Mouse (Mus musculus): ENCODE data around the gene Prps2. TPM values are rescaled to one million over a fixed set of nuclear protein-coding genes. Genes with fewer than 3 reads are reported as not detected.

Gene Prps2
- polyA plus RNA-seq, 1 experiment from 2014 or later = 15.8 TPM

DNA sequence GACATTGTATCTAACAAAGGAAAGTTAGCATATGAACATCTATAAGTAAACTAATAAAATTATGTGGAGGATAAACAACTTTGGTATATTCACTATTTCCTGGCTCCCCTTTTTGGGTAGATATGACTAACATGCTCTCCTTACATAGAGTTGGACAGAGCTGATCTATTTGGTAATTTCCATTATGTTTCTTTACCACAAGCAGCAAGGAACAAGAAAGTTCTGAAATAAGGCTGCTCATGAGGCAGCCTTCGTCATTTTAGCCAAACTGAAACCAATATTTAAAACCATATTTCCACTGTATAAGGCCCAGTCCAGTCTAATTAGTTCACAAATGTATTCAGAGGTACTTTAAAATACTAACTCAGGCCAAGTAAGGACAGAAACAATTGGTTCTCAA is 36.1 kb downstream of the Prps2 start:
- 0 out of 2 replicates have a peak, but pooled peaks cover 3% of the 10 kb centered on the region for H3K36me3 ChIP-seq
- H3K27ac ChIP-seq = no peak overlapping the region
- H3K4me3 ChIP-seq = no peak overlapping the region
- H3K27me3 ChIP-seq (replicated peaks) = no peaks in the 10 kb centered on the region
- no peak overlapping the region for H3K9ac ChIP-seq
- no peak overlapping the region for H3K4me2 ChIP-seq
- no peak for ATAC-seq
- no peaks in the 10 kb centered on the region for H3K9me3 ChIP-seq (replicated peaks)
- H3K4me1 ChIP-seq = no peaks in the 10 kb centered on the region
- 75% methylated on average over 1 of the region's 1 CpGs for WGBS (ENCODE audit: insufficient replicate concordance)

DNA sequence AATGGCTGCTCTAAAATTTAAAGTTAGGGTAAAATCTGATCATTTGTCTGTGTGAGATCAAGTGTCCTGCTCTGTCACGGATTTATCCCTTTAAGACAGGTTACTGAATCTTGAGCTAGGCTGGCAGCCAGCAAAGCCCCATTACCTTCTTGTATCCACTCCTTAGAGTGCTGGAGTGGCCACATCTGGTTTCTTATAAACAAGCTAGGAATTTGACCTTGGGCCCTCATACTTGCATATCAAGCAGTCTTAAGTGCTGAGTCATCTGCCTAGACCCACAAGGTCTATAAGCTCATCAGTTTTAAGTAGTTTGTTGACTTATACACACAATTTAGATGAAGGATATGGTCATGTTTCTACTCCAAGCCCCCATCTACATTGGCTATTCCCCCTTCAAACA is 38.2 kb downstream of the Prps2 start:
- no peak for ATAC-seq
- H3K4me1 ChIP-seq = no peaks in the 10 kb centered on the region
- no peaks in the 10 kb centered on the region for H3K27me3 ChIP-seq (replicated peaks)
- no peak overlapping the region for H3K4me3 ChIP-seq
- H3K9me3 ChIP-seq (replicated peaks) = no peaks in the 10 kb centered on the region
- no peaks in the 10 kb centered on the region for H3K36me3 ChIP-seq
- WGBS (ENCODE audit: insufficient replicate concordance) = 59% methylated on average over 1 of the region's 1 CpGs
- H3K27ac ChIP-seq = no peak overlapping the region
- no peak overlapping the region for H3K4me2 ChIP-seq
- H3K9ac ChIP-seq = no peak overlapping the region

DNA sequence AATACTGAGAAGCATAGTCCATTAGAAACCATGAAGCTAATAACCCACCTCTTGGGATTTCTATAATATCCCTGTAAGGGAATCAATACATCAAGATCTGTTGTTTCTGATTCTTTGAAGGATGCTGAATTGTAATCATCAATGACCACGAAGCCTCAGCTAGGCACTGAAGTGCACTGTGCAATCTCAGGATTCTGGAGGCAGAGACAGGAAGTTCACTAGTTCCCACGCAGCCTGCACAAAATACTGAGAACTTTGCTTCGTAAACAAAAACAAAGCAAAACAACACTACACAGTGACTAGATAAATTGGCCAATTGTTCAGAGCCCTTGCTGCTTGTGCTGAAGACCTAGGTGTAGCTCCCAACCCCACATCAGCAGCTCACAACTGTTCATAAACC is 40.7 kb downstream of the Prps2 start:
- Histone ChIP-seq H3K27ac (no peak overlapping the region), H3K36me3 (no peaks in the 10 kb centered on the region), H3K4me2 (no peak overlapping the region), H3K4me1 (no peaks in the 10 kb centered on the region), H3K27me3 (replicated peaks) (no peaks in the 10 kb centered on the region), H3K4me3 (no peak overlapping the region), H3K9ac (no peak overlapping the region), H3K9me3 (replicated peaks) (no peaks in the 10 kb centered on the region)
- ATAC-seq = no peak
- WGBS (ENCODE audit: insufficient replicate concordance) = 63% methylated on average over 3 of the region's 3 CpGs

DNA sequence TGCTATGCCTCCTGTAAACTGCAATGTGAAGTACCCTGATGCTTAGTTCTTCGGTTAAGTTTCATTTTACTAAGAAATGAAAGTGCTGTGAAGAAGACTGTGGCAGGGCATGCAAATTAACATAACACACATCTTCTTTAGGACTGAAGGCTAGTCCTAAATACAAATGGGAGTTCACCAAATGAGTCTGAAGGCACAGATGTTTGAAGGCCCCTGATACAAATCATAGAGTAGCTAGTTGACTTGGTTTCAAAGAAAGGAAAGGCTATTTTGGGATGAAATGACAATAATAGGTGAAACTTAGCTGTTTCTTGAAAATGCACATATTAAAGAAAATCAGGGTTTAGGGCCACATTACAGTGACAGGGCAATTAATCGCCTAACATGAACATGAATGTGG is 42.4 kb downstream of the Prps2 start:
- Histone ChIP-seq H3K9me3 (replicated peaks) (no peaks in the 10 kb centered on the region), H3K36me3 (no peaks in the 10 kb centered on the region), H3K4me3 (no peak overlapping the region), H3K4me1 (no peaks in the 10 kb centered on the region), H3K27ac (no peak overlapping the region), H3K9ac (no peak overlapping the region), H3K4me2 (no peak overlapping the region), H3K27me3 (replicated peaks) (no peaks in the 10 kb centered on the region)
- no peak for ATAC-seq
- 77% methylated on average over 2 of the region's 2 CpGs for WGBS (ENCODE audit: insufficient replicate concordance)

DNA sequence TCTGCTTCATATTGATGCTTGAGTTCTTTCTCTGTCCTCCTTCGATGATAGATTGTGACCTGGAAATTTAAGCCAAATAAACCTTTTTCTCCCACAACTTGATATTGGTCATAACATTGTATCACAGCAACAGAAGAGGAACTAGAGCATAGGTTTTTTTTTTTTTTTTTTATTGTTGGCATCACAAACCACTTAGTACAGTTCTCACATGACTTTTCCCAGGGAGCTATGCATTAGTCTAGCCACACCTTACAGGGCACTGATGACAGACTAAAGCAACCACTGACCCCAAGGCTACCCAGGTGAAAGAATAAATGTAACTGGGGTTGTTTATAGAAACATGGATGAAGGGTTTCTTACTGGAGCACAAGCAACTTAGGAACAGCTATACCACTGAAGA is 44.6 kb downstream of the Prps2 start:
- H3K4me1 ChIP-seq = 0 out of 2 replicates have a peak, but pooled peaks cover 2% of the 10 kb centered on the region
- no peak for ATAC-seq
- no peak overlapping the region for H3K27ac ChIP-seq
- H3K36me3 ChIP-seq = no peaks in the 10 kb centered on the region
- no peaks in the 10 kb centered on the region for H3K9me3 ChIP-seq (replicated peaks)
- no peak overlapping the region for H3K9ac ChIP-seq
- no peaks in the 10 kb centered on the region for H3K27me3 ChIP-seq (replicated peaks)
- no peak overlapping the region for H3K4me2 ChIP-seq
- 80% methylated on average over 1 of the region's 1 CpGs for WGBS (ENCODE audit: insufficient replicate concordance)
- no peak overlapping the region for H3K4me3 ChIP-seq

DNA sequence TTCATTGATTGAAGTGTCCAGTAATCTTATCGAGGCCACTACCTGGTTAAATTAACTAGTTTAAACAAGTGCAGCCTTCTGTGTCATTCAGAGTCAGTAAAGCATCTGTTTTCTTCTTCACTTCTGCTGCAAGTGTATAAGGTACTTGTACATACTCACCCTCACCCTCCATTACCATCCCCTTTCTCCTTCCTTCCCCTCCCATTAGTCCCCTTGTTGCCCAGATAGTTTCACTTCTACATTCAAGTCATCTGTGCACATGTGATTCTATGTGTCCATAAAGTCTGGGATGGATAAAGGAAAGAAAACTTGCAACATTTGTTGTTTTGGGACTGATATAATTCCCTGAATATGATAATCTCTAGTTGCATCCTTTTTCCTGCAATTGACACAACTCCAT is 48.0 kb downstream of the Prps2 start:
- Histone ChIP-seq H3K9ac (no peak overlapping the region), H3K27ac (no peak overlapping the region)

DNA sequence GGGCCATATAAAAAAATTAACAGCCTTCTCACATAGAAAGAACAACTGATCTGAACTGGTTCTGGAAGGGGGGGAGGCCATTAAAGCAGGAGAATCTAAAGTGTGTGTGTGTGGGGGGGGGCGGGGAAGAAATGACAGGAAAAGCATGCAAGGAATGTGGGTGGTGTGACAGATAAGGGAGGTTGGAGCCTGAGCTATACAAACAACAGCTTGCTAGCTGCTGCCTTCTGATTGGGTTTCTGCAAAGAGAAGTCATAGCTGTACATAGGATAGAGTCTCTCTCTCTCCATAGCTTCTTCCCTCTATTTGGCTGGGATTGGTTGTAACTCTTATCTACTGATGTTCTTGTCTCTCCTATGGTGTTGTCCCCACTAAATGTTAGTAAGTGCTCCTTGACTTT is 49.9 kb downstream of the Prps2 start:
- 0 out of 2 replicates have a peak, but pooled peaks cover 7% of the 10 kb centered on the region for H3K4me1 ChIP-seq
- no peak overlapping the region for H3K27ac ChIP-seq
- H3K9me3 ChIP-seq (replicated peaks) = no peaks in the 10 kb centered on the region
- WGBS (ENCODE audit: insufficient replicate concordance) = 40% methylated on average over 1 of the region's 1 CpGs
- no peak overlapping the region for H3K4me2 ChIP-seq
- H3K27me3 ChIP-seq (replicated peaks) = 0 out of 2 replicates have a peak, but pooled peaks cover 4% of the 10 kb centered on the region
- peak; percentile 69 for ATAC-seq
- no peak overlapping the region for H3K9ac ChIP-seq
- no peaks in the 10 kb centered on the region for H3K36me3 ChIP-seq
- no peak overlapping the region for H3K4me3 ChIP-seq

More for the DNA sequence above, 48.0 kb downstream of the Prps2 start:
- H3K4me2 ChIP-seq = no peak overlapping the region
- no peaks in the 10 kb centered on the region for H3K27me3 ChIP-seq (replicated peaks)
- 81% methylated on average over 1 of the region's 1 CpGs for WGBS (ENCODE audit: insufficient replicate concordance)
- H3K4me1 ChIP-seq = 0 out of 2 replicates have a peak, but pooled peaks cover 7% of the 10 kb centered on the region
- no peaks in the 10 kb centered on the region for H3K36me3 ChIP-seq
- no peak overlapping the region for H3K4me3 ChIP-seq
- no peak for ATAC-seq
- H3K9me3 ChIP-seq (replicated peaks) = no peaks in the 10 kb centered on the region

DNA sequence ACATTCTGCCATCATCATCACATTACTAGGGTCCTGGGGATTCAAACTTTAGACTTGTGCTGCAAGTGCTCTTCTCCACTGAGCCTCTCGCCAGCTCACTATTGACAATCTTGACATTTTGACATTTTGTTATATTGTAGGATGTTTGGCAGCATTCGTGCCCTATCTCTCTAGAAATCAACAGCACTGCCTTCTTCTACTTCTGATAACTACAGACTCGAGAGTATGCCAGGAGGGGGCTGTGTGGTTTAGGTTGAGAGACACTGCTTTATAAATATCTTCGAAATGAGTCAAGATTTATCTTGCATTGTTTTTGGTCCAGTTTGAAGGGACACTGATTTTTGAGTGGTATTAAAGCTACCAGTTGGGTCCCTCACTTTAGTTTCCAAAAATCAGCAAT is 51.6 kb downstream of the Prps2 start:
- H3K36me3 ChIP-seq = no peaks in the 10 kb centered on the region
- H3K27me3 ChIP-seq (replicated peaks) = 0 out of 2 replicates have a peak, but pooled peaks cover 4% of the 10 kb centered on the region
- H3K4me1 ChIP-seq = 0 out of 2 replicates have a peak, but pooled peaks cover 7% of the 10 kb centered on the region
- no peak overlapping the region for H3K4me3 ChIP-seq
- no peak overlapping the region for H3K9ac ChIP-seq
- no peak for ATAC-seq
- H3K27ac ChIP-seq = no peak overlapping the region
- WGBS (ENCODE audit: insufficient replicate concordance) = 57% methylated on average over 4 of the region's 4 CpGs
- no peaks in the 10 kb centered on the region for H3K9me3 ChIP-seq (replicated peaks)
- H3K4me2 ChIP-seq = no peak overlapping the region

DNA sequence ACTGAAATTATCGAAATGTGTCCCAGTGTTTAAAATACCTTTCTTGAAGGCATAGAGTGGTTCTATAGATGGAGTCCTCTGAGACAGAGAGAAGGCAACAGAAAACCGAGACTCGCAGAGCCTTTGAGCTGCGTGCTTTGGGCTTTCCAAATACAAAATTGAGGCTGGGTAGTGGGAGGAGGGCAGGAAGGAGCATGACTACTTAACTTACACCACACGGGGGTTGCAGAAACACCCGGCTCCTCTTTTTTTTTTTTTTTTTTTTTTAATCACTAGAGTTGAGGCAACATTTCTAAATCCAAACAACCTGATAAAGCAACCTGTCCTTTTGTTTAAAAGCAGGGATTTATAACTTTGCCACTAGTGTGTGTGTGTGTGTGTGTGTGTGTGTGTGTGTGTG is 52.1 kb downstream of the Prps2 start, which contains the start of gene Tlr7:
TSS of gene Tlr7 (minus strand) at position 160 of the 400 bp plus-strand sequence.
- Histone ChIP-seq H3K4me3 (no peak within 1 kb of the TSS), H3K27ac (no peak within 1 kb of the TSS), H3K27me3 (replicated peaks) (0 out of 2 replicates have a peak, but pooled peaks cover 4% of the 10 kb centered on the region), H3K36me3 (no peaks in the 10 kb centered on the region), H3K4me1 (0 out of 2 replicates have a peak, but pooled peaks cover 7% of the 10 kb centered on the region), H3K4me2 (no peak within 1 kb of the TSS), H3K9ac (no peak within 1 kb of the TSS), H3K9me3 (replicated peaks) (no peaks in the 10 kb centered on the region)
- WGBS (ENCODE audit: insufficient replicate concordance) = 54% methylated on average over 6 of the region's 6 CpGs
- no peak for ATAC-seq

DNA sequence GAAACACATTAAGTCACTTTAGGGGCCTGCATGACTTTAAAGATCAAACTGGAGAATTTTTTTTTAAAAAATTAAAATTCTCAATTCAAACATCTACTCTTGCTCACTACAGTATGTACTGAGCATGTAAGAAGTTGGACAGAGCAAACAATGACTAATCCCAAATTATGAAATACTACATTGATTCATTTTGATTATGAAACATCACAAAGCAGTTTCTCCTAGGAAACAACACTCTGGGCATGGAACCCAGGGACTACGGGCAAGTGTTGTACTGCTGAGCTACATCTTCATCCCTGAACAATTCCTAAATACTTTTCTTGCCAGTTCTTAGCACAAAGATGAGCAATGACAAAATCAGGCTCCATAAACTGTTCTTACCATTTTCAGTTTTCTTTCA is 52.9 kb downstream of the Prps2 start:
- no peak overlapping the region for H3K9ac ChIP-seq
- no peaks in the 10 kb centered on the region for H3K36me3 ChIP-seq
- 0 out of 2 replicates have a peak, but pooled peaks cover 4% of the 10 kb centered on the region for H3K27me3 ChIP-seq (replicated peaks)
- H3K9me3 ChIP-seq (replicated peaks) = no peaks in the 10 kb centered on the region
- 0 out of 2 replicates have a peak, but pooled peaks cover 7% of the 10 kb centered on the region for H3K4me1 ChIP-seq
- no peak overlapping the region for H3K4me2 ChIP-seq
- 82% methylated on average over 1 of the region's 1 CpGs for WGBS (ENCODE audit: insufficient replicate concordance)
- no peak overlapping the region for H3K27ac ChIP-seq
- H3K4me3 ChIP-seq = no peak overlapping the region
- no peak for ATAC-seq

DNA sequence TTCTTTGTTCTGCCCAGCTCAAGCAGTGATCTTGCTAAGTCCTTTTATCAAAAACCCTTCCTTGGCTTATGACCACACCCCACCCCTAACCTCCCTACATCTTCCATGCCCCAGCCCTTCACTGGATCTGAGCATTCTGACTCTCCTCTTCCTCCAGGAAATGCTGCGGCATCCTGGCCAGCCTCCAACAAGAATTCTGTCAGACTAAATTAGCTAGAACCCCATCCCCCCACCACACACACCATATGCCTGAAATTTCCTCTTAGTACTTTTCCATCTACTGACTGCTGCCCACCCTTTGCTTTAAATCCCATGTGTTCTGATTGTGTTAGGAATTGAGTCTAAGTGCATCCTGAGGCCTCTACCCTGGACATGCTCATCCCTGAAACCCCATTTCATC is 53.5 kb downstream of the Prps2 start:
- Histone ChIP-seq H3K27ac (no peak overlapping the region), H3K27me3 (replicated peaks) (0 out of 2 replicates have a peak, but pooled peaks cover 4% of the 10 kb centered on the region), H3K36me3 (no peaks in the 10 kb centered on the region), H3K9ac (no peak overlapping the region), H3K4me1 (0 out of 2 replicates have a peak, but pooled peaks cover 7% of the 10 kb centered on the region), H3K4me2 (no peak overlapping the region), H3K9me3 (replicated peaks) (no peaks in the 10 kb centered on the region), H3K4me3 (no peak overlapping the region)
- ATAC-seq = no peak
- 21% methylated on average over 1 of the region's 1 CpGs for WGBS (ENCODE audit: insufficient replicate concordance)

DNA sequence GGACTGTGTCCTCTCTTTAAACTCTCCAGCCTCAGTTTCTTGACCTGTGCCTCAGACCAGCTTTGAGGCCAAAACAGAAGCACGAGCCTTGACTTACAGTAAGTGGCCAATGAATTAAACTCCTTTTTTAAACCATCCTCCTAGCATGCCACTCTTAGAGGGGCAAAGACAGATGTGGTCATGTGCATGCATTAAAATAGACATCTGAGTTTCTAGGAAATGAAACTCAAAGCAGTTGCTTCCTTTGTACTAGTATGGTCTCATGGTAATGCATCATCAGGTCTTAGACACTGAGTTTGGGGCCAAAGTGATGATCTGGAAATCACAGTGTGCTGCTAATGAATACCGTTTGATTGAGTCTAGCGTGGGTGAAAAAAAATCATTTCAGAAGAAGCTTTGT is 54.0 kb downstream of the Prps2 start:
- no peaks in the 10 kb centered on the region for H3K36me3 ChIP-seq
- 0 out of 2 replicates have a peak, but pooled peaks cover 7% of the 10 kb centered on the region for H3K4me1 ChIP-seq
- no peak for ATAC-seq
- 54% methylated on average over 3 of the region's 3 CpGs for WGBS (ENCODE audit: insufficient replicate concordance)
- H3K4me3 ChIP-seq = no peak overlapping the region
- H3K4me2 ChIP-seq = no peak overlapping the region
- H3K27me3 ChIP-seq (replicated peaks) = 0 out of 2 replicates have a peak, but pooled peaks cover 4% of the 10 kb centered on the region
- no peak overlapping the region for H3K27ac ChIP-seq
- H3K9ac ChIP-seq = no peak overlapping the region
- H3K9me3 ChIP-seq (replicated peaks) = no peaks in the 10 kb centered on the region

DNA sequence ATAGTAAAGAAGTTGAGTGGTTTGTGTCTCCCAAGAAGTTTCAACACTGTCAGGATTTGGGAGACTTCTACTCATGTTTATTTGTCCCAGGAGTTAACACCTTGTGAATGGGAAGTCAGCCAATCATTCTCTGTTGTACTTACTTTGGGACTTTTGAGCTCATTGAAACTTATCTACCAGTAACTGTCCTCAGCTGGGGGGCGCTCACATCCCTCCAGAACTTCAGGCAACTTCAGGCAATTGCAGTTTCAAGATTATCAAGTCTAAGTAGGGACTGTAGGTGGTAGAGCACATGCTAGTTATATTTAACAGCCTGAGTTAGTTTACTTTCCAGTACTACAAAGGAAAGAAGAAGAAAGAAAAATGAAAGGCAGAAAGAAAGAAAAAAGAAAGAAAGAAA is 58.8 kb downstream of the Prps2 start:
- Histone ChIP-seq H3K4me3 (no peak overlapping the region), H3K4me2 (no peak overlapping the region), H3K9ac (no peak overlapping the region), H3K9me3 (replicated peaks) (no peaks in the 10 kb centered on the region), H3K27ac (no peak overlapping the region), H3K4me1 (no peaks in the 10 kb centered on the region), H3K36me3 (no peaks in the 10 kb centered on the region), H3K27me3 (replicated peaks) (0 out of 2 replicates have a peak, but pooled peaks cover 7% of the 10 kb centered on the region)
- WGBS (ENCODE audit: insufficient replicate concordance) = 26% methylated on average over 1 of the region's 1 CpGs
- ATAC-seq = no peak

Measured in liver, embryonic 12.5 days (tissue).